Mouse (Mus musculus) stomach, embryonic 14.5 days (tissue): ENCODE measurements around the gene Ift20. TPM values are rescaled to one million over a fixed set of nuclear protein-coding genes. Genes with fewer than 3 reads are reported as not detected.

ENCODE experiments used
- ATAC-seq: fragments of 200-750 bp; cut with Nextera tagmentation; 2 replicates; pipeline ENCODE4 v1.8.0; 2017; ENCODE audit warnings: low read depth, moderate TSS enrichment; ENCODE audit not compliant: insufficient number of reproducible peaks, insufficient read depth, low FRiP score
- H3K27ac ChIP-seq: fragments of 300-500 bp; sonication (generic); 2 replicates; pipeline ENCODE4 v1.5.1; 2014; ENCODE audit warnings: mild to moderate bottlenecking, low read length, moderate library complexity, mixed read lengths
- H3K27me3 ChIP-seq: fragments of 300-500 bp; sonication (generic); 2 replicates; pipeline ENCODE4 v1.6.1; 2014; ENCODE audit warnings: low read length, control low read depth, mixed read lengths; ENCODE audit not compliant: control insufficient read depth, insufficient read depth
- H3K36me3 ChIP-seq: fragments of 300-500 bp; sonication (generic); 2 replicates; pipeline ENCODE4 v1.6.1; 2014; ENCODE audit warnings: mild to moderate bottlenecking, control low read depth, low read length, moderate library complexity, mixed read lengths; ENCODE audit not compliant: control insufficient read depth, insufficient read depth
- H3K4me1 ChIP-seq: fragments of 300-500 bp; sonication (generic); 2 replicates; pipeline ENCODE4 v1.6.1; 2014; ENCODE audit warnings: low read length, control low read depth, mixed read lengths; ENCODE audit not compliant: control insufficient read depth, insufficient read depth
- H3K4me2 ChIP-seq: fragments of 300-500 bp; sonication (generic); replicated peaks from 2 replicates; pipeline ENCODE4 v1.6.1; 2014; ENCODE audit warnings: low read depth, low read length, control low read depth
- H3K4me3 ChIP-seq: fragments of 300-500 bp; sonication (generic); 2 replicates; pipeline ENCODE4 v1.5.1; 2014; ENCODE audit warnings: low read depth, low read length, control low read depth
- H3K9ac ChIP-seq: fragments of 300-500 bp; sonication (generic); replicated peaks from 2 replicates; pipeline ENCODE4 v1.6.1; 2014; ENCODE audit warnings: low read depth, mild to moderate bottlenecking, control low read depth, low read length, moderate library complexity, mixed read lengths
- H3K9me3 ChIP-seq: fragments of 300-500 bp; sonication (generic); 2 replicates; pipeline ENCODE4 v1.6.1; 2016; ENCODE audit warnings: low read depth, low read length, control low read depth; ENCODE audit not compliant: control insufficient read depth
- WGBS: fragments of 180-500 bp; shearing (Covaris S2); extraction: QIAGEN DNeasy Blood & Tissue Kit; methylation state at CpG from one replicate; pipeline ENCODE4 v1.1.7; 2014; 5-methylcytosine and 5-hydroxymethylcytosine counted together
- polyA plus RNA-seq: library from polyadenylated mRNA; unstranded; fragments of >200 nt; fragmentation: Nextera tagmentation; extraction: Ambion mirVana; gene quantifications from 2 replicates; pipeline ENCODE4 v1.2.1, GENCODE M21; 2014

The Ift20 gene
- polyA plus RNA-seq, 1 experiment from 2014 or later, result 126 TPM

- Histone ChIP-seq H3K9me3 (no peaks in the 10 kb centered on the region), H3K4me1 (peaks cover 6% of the 10 kb centered on the region; the same call in 1 of the 2 replicates), H3K4me3 (no peak overlapping the region), H3K4me2 (no peak overlapping the region), H3K27me3 (no peaks in the 10 kb centered on the region), H3K27ac (no peak overlapping the region), H3K36me3 (peaks cover 12% of the 10 kb centered on the region), H3K9ac (no peak overlapping the region)
- no peak for ATAC-seq
- 82% methylated on average over 2 of the region's 2 CpGs for WGBS
Observed at GRCm38 (mm10) chr11:78547718-78548460, 11.7 kb downstream of the Ift20 start.

- ATAC-seq, result no peak
- Histone ChIP-seq H3K4me2 (peak overlapping the region; percentile 75), H3K27ac (no peak overlapping the region; the same call in 1 of the 2 replicates), H3K4me1 (peaks cover 6% of the 10 kb centered on the region; the same call in 1 of the 2 replicates), H3K9ac (peak overlapping the region; percentile 63), H3K4me3 (peak overlapping the region; percentile 65), H3K27me3 (no peaks in the 10 kb centered on the region), H3K9me3 (no peaks in the 10 kb centered on the region; the same call in 1 of the 2 replicates), H3K36me3 (0 out of 2 replicates have a peak, but pooled peaks cover 4% of the 10 kb centered on the region)
- WGBS, result 3% methylated on average over 5 of the region's 5 CpGs
Observed at GRCm38 (mm10) chr11:78549491-78549987, 13.4 kb downstream of the Ift20 start.

GRCm38 (mm10) chr11:78550168-78551058 is 14.3 kb downstream of the Ift20 start, which contains the start of gene Tmem97:
Gene Tmem97 (minus strand): TSS chr11:78550777.
- WGBS, result under 1% methylated on average over 60 of the region's 60 CpGs
- H3K9ac ChIP-seq, result peak within 1 kb of the TSS; percentile 63
- peak within 1 kb of the TSS; percentile 65 for H3K4me3 ChIP-seq

GRCm38 (mm10) chr11:78551059-78551398 is 14.9 kb downstream of the Ift20 start:
- Histone ChIP-seq H3K4me1 (peaks cover 6% of the 10 kb centered on the region; the same call in 1 of the 2 replicates), H3K9ac (0 out of 2 replicates have a peak overlapping the region, but pooled peaks have one; percentile 38), H3K27ac (peak overlapping the region; percentile 72; the same call in 1 of the 2 replicates), H3K4me2 (peak overlapping the region; percentile 75), H3K27me3 (no peaks in the 10 kb centered on the region), H3K4me3 (peak overlapping the region; percentile 65), H3K9me3 (no peaks in the 10 kb centered on the region; the same call in 1 of the 2 replicates), H3K36me3 (no peaks in the 10 kb centered on the region)
- 33% methylated on average over 6 of the region's 6 CpGs for WGBS
- 0 out of 2 replicates have a peak, but pooled peaks have one; percentile 8 for ATAC-seq

More at GRCm38 (mm10) chr11:78550168-78551058, 14.3 kb downstream of the Ift20 start, which contains the start of gene Tmem97:
- peak; percentile 100 for ATAC-seq
- peaks cover 6% of the 10 kb centered on the region; the same call in 1 of the 2 replicates for H3K4me1 ChIP-seq
- H3K27ac ChIP-seq, result peak within 1 kb of the TSS; percentile 79
- H3K27me3 ChIP-seq, result no peaks in the 10 kb centered on the region
- peak within 1 kb of the TSS; percentile 75 for H3K4me2 ChIP-seq
- H3K36me3 ChIP-seq, result 0 out of 2 replicates have a peak, but pooled peaks cover 3% of the 10 kb centered on the region
- H3K9me3 ChIP-seq, result no peaks in the 10 kb centered on the region; the same call in 1 of the 2 replicates

- H3K27ac ChIP-seq, result peak overlapping the region; percentile 67; the same call in 1 of the 2 replicates
- no peak overlapping the region for H3K4me2 ChIP-seq
- ATAC-seq, result no peak
Observed at GRCm38 (mm10) chr11:78555623-78556022, 19.5 kb downstream of the Ift20 start.

GRCm38 (mm10) chr11:78556070-78556469 is 19.9 kb downstream of the Ift20 start:
- no peaks in the 10 kb centered on the region for H3K27me3 ChIP-seq
- ATAC-seq, result no peak
- no peaks in the 10 kb centered on the region; the same call in 1 of the 2 replicates for H3K9me3 ChIP-seq
- WGBS, result 69% methylated on average over 4 of the region's 4 CpGs
- H3K9ac ChIP-seq, result no peak overlapping the region
- H3K4me1 ChIP-seq, result no peaks in the 10 kb centered on the region
- H3K4me2 ChIP-seq, result no peak overlapping the region
- H3K4me3 ChIP-seq, result no peak overlapping the region
- no peak overlapping the region for H3K27ac ChIP-seq
- H3K36me3 ChIP-seq, result no peaks in the 10 kb centered on the region

More at GRCm38 (mm10) chr11:78555623-78556022, 19.5 kb downstream of the Ift20 start:
- Histone ChIP-seq H3K4me3 (no peak overlapping the region), H3K4me1 (no peaks in the 10 kb centered on the region), H3K9me3 (no peaks in the 10 kb centered on the region; the same call in 1 of the 2 replicates), H3K9ac (no peak overlapping the region), H3K27me3 (no peaks in the 10 kb centered on the region), H3K36me3 (no peaks in the 10 kb centered on the region)
- WGBS, result 54% methylated on average over 3 of the region's 3 CpGs

- no peaks in the 10 kb centered on the region for H3K27me3 ChIP-seq
- H3K4me1 ChIP-seq, result no peaks in the 10 kb centered on the region
- no peaks in the 10 kb centered on the region; the same call in 1 of the 2 replicates for H3K9me3 ChIP-seq
- ATAC-seq, result no peak
- H3K36me3 ChIP-seq, result no peaks in the 10 kb centered on the region
- H3K4me3 ChIP-seq, result no peak overlapping the region
- H3K27ac ChIP-seq, result no peak overlapping the region
- no peak overlapping the region for H3K9ac ChIP-seq
- 61% methylated on average over 8 of the region's 8 CpGs for WGBS
- no peak overlapping the region for H3K4me2 ChIP-seq
Observed at GRCm38 (mm10) chr11:78557241-78557640, 21.1 kb downstream of the Ift20 start.

- 16% methylated on average over 4 of the region's 4 CpGs for WGBS
- 0 out of 2 replicates have a peak, but pooled peaks have one; percentile 42 for ATAC-seq
- no peaks in the 10 kb centered on the region for H3K9me3 ChIP-seq
Observed at GRCm38 (mm10) chr11:78560447-78560846, 24.3 kb downstream of the Ift20 start.

More at GRCm38 (mm10) chr11:78560447-78560846, 24.3 kb downstream of the Ift20 start:
- H3K27me3 ChIP-seq, result no peaks in the 10 kb centered on the region
- no peak overlapping the region for H3K4me3 ChIP-seq
- H3K9ac ChIP-seq, result no peak overlapping the region
- no peaks in the 10 kb centered on the region for H3K36me3 ChIP-seq
- H3K4me2 ChIP-seq, result no peak overlapping the region
- H3K27ac ChIP-seq, result no peak overlapping the region
- H3K4me1 ChIP-seq, result no peaks in the 10 kb centered on the region
